Mouse (Mus musculus) erythroblast, embryonic 14.5 days (primary cell): Measurements from ENCODE around the gene Hs6st1.

Experiments
- GATA1 ChIP-seq: IDR thresholded peaks from 2 replicates; pipeline ENCODE4 v1.6.1; 2012; ENCODE audit warnings: low read length, inconsistent platforms, mixed read lengths
- TAL1 ChIP-seq: IDR thresholded peaks from 3 replicates; pipeline ENCODE4 v1.6.1; 2012; ENCODE audit warnings: low read length, inconsistent platforms, mixed read lengths

DNA sequence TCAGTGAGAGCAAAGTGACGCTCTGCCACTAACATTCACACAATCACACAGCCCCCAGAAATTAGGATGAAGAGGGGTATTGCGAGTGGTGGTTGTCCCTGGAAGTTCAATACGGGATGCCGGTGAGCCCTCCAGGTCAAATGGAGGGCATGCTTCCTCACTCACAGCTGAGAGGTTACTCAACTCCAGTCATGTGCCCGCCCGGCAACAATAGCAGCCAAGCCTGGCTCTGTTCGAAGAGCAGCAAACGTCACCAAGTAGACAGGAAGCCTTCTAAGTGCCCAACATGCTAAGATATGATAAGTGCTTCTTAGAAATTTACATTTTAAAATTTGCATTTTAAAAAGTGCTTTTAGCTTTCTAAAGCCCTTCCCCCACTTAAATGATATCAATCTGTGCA, 29.4 kb upstream of the Hs6st1 start:
- TF ChIP-seq GATA1, result no peak
- no peak for TF ChIP-seq TAL1
